8 mouse cellular contexts compared by ENCODE assay signal in genomic region chr5:125176864-125177263, GRCm38 (mm10). TPM values are rescaled to one million over a fixed set of nuclear protein-coding genes. Genes with fewer than 3 reads are reported as not detected.
DNase-seq lines count a peak whose midpoint lies in the region; ATAC-seq and TF ChIP-seq lines count a peak whose summit lies in the region.

No protein-coding gene starts in this region.

- DNase-seq in heart, adult 11 months, result peak; percentile 96
- DNase-seq in heart, postnatal 25 days (ENCODE audit: low spot score), result no peak
- peak; percentile 74 for DNase-seq in hindbrain, postnatal 0 days (ENCODE audit: low spot score)
- peak; percentile 63 to 84 for DNase-seq in left cerebral cortex, postnatal 14 days (ENCODE audit: low spot score in 2 of 2)
- DNase-seq in midbrain, embryonic 10.5 days (ENCODE audit: low spot score), result peak; percentile 36
- no peak for DNase-seq in B cell, adult 2 months

- no peaks in the 10 kb centered on the region for H3K36me3 ChIP-seq in embryonic facial prominence, embryonic 13.5 days
- no peaks in the 10 kb centered on the region for H3K36me3 ChIP-seq in hindbrain, postnatal 0 days (ENCODE audit: insufficient read depth, low read length)
- no peaks in the 10 kb centered on the region for H3K36me3 ChIP-seq in midbrain, embryonic 10.5 days

- H3K27ac ChIP-seq in embryonic facial prominence, embryonic 13.5 days, result peak overlapping the region; percentile 39
- H3K27ac ChIP-seq in hindbrain, postnatal 0 days, result peak overlapping the region; percentile 94
- peak overlapping the region; percentile 95 for H3K27ac ChIP-seq in midbrain, embryonic 10.5 days (replicated peaks)

- intact Hi-C loops in heart, postnatal 25 days (cut with DNase I), result loop anchor here (2.0 to 10.0 kb wide), 2 partner anchors 34 to 52 kb away; no protein-coding TSS in a partner anchor
- intact Hi-C loops in left cerebral cortex, postnatal 14 days (cut with DNase I), result loop anchor here (2.0 to 5.0 kb wide), 5 partner anchors 40 to 275 kb away; no protein-coding TSS in a partner anchor

- peaks cover 68% of the 10 kb centered on the region for H3K4me1 ChIP-seq in embryonic facial prominence, embryonic 13.5 days
- H3K4me1 ChIP-seq in hindbrain, postnatal 0 days (ENCODE audit: insufficient read depth, low read length), result peaks cover 42% of the 10 kb centered on the region
- peaks cover 79% of the 10 kb centered on the region for H3K4me1 ChIP-seq in midbrain, embryonic 10.5 days

- H3K4me2 ChIP-seq in embryonic facial prominence, embryonic 13.5 days, result peak overlapping the region; percentile 87
- peak overlapping the region; percentile 74 for H3K4me2 ChIP-seq in hindbrain, postnatal 0 days (ENCODE audit: low read depth, low read length)

- H3K9ac ChIP-seq in embryonic facial prominence, embryonic 13.5 days, result peak overlapping the region; percentile 95
- H3K9ac ChIP-seq in hindbrain, postnatal 0 days (replicated peaks; ENCODE audit: low read length), result peak overlapping the region; percentile 92

- no peak for ATAC-seq in embryonic facial prominence, embryonic 13.5 days (ENCODE audit: insufficient number of reproducible peaks, insufficient read depth, low FRiP score, low TSS enrichment, low read depth)
- peak; percentile 18; the same call in 1 of the 2 replicates for ATAC-seq in hindbrain, postnatal 0 days
- ATAC-seq in monocyte, adult 5-6 weeks (replicated peaks; ENCODE audit: insufficient number of reproducible peaks, low FRiP score, low TSS enrichment, poor library complexity, severe bottlenecking), result no peak

- peak overlapping the region; percentile 90 for H3K4me3 ChIP-seq in embryonic facial prominence, embryonic 13.5 days
- H3K4me3 ChIP-seq in hindbrain, postnatal 0 days (ENCODE audit: low read length), result peak overlapping the region; percentile 90
- H3K4me3 ChIP-seq in midbrain, embryonic 10.5 days, result peak overlapping the region; percentile 91

- H3K9me3 ChIP-seq in embryonic facial prominence, embryonic 13.5 days, result no peaks in the 10 kb centered on the region
- no peaks in the 10 kb centered on the region for H3K9me3 ChIP-seq in hindbrain, postnatal 0 days (ENCODE audit: low read length)
- no peaks in the 10 kb centered on the region for H3K9me3 ChIP-seq in midbrain, embryonic 10.5 days (replicated peaks)

- no peak for TF ChIP-seq CTCF in hindbrain, postnatal 0 days (IDR thresholded peaks at IDR 0.05; ENCODE audit: low read depth)

- H3K27me3 ChIP-seq in embryonic facial prominence, embryonic 13.5 days, result no peaks in the 10 kb centered on the region
- no peaks in the 10 kb centered on the region for H3K27me3 ChIP-seq in hindbrain, postnatal 0 days (ENCODE audit: insufficient read depth, low read length)
- H3K27me3 ChIP-seq in midbrain, embryonic 10.5 days (ENCODE audit: low read depth, poor library complexity, severe bottlenecking), result peaks cover 17% of the 10 kb centered on the region

- 14% methylated on average over 12 of the region's 12 CpGs for WGBS in embryonic facial prominence, embryonic 13.5 days
- 5% methylated on average over 12 of the region's 12 CpGs for WGBS in hindbrain, postnatal 0 days
- WGBS in midbrain, embryonic 10.5 days, result 7% methylated on average over 12 of the region's 12 CpGs

RNA-seq across cellular contexts. Expression of gene Ncor2, which starts 2.2 kb away (rescaled TPM):
- total RNA-seq in heart, postnatal 25 days (2021), result 10 to 100 TPM; 67.8 to 89.5 TPM
- polyA plus RNA-seq in embryonic facial prominence, embryonic 13.5 days (2015; fragmentation: Nextera tagmentation; extraction: Ambion mirVana), result 35.1 and 36.2 TPM in 2 replicates
- total RNA-seq in hindbrain, postnatal 0 days (2014; rRNA removed), result 35.4 and 37.5 TPM in 2 replicates
- polyA plus RNA-seq in hindbrain, postnatal 0 days (2015; fragmentation: Nextera tagmentation; extraction: Ambion mirVana), result 20.9 and 22.7 TPM in 2 replicates
- total RNA-seq in left cerebral cortex, postnatal 14 days (2021), result 100 to 1,000 TPM; 171 to 175 TPM
- 16.2 and 19.1 TPM in 2 replicates for polyA plus RNA-seq in midbrain, embryonic 10.5 days (2016; fragmentation: Nextera tagmentation; extraction: Ambion mirVana)
- total RNA-seq in monocyte, adult 5-6 weeks (2017), result 14.4 to 63.8 TPM (median 24.3 TPM) in 3 replicates

Comparison
In these comparisons a context has a peak if more than half of its experiments do, and no peak if none do; other contexts are left out.
1. DNase-seq: peak in heart, adult 11 months (single experiment), hindbrain, postnatal 0 days (single experiment), left cerebral cortex, postnatal 14 days (2 of 2) and midbrain, embryonic 10.5 days (single experiment); none in heart, postnatal 25 days (single experiment) and B cell, adult 2 months (0 of 2).
2. H3K27ac ChIP-seq: peak in every context shown above with its lines; median percentile 95 in midbrain, embryonic 10.5 days; 94 in hindbrain, postnatal 0 days; 39 in embryonic facial prominence, embryonic 13.5 days.
3. Peak in every context shown above with its lines, with median percentiles within 50 percentile points of each other: H3K4me3 ChIP-seq.